Mouse (Mus musculus): ENCODE measurements around the gene Cbx5. TPM values are rescaled to one million over a fixed set of nuclear protein-coding genes. Genes with fewer than 3 reads are reported as not detected.
A peak's percentile ranks its signal among the peaks of the same experiment; 100 is the strongest.

The Cbx5 gene
- polyA plus RNA-seq, 1 experiment from 2014 or later = 26.8 TPM

DNA sequence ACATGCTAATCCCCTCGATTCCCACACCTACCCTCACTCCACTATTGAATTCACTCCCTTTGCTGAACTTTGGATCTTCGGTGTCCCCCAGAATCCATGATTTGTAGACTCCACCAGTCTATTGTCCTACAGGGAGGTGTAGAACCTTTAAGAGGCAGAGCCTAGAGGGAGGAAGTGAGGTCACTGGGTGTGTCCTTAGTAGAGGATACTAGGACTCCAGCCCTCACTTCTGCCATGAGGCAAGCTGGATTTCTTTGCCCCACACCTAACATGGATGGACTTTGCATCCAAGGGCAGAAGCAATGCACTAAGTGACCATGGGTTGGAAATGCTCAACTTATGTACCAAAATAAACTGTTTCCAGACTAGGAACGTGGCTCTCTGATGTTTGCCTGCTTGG lies 87.2 kb downstream of the Cbx5 start:
- WGBS = 77% methylated on average over 3 of the region's 3 CpGs
- no peaks in the 10 kb centered on the region for H3K4me1 ChIP-seq (replicated peaks; ENCODE audit: control insufficient read depth, insufficient read depth)
- no peak for TF ChIP-seq EP300 (optimal IDR thresholded peaks at IDR 0.05)
- no peak for TF ChIP-seq CTCF (IDR thresholded peaks at IDR 0.05; ENCODE audit: low read depth)
- no peaks in the 10 kb centered on the region for H3K9me3 ChIP-seq (ENCODE audit: control insufficient read depth, low read length)
- no peak overlapping the region for H3K9ac ChIP-seq (ENCODE audit: low read length)
- no peaks in the 10 kb centered on the region for H3K27me3 ChIP-seq (ENCODE audit: control insufficient read depth, insufficient read depth, low read length)
- H3K4me3 ChIP-seq (ENCODE audit: low read depth, low read length) = no peak overlapping the region
- no peaks in the 10 kb centered on the region for H3K36me3 ChIP-seq (ENCODE audit: control insufficient read depth, insufficient read depth, low read length)
- H3K27ac ChIP-seq (replicated peaks) = no peak overlapping the region
- ATAC-seq (ENCODE audit: low FRiP score, low TSS enrichment) = peak; percentile 54; the same call in 1 of the 2 replicates
- DNase-seq (ENCODE audit: low spot score) = no peak
- no peak overlapping the region for H3K4me2 ChIP-seq (replicated peaks; ENCODE audit: low read depth)

GRCm38 (mm10) chr15:103147779-103148178 lies 91.8 kb downstream of the Cbx5 start:
- no peaks in the 10 kb centered on the region for H3K9me3 ChIP-seq (ENCODE audit: control insufficient read depth, low read length)
- H3K27me3 ChIP-seq (ENCODE audit: control insufficient read depth, insufficient read depth, low read length) = 0 out of 2 replicates have a peak, but pooled peaks cover 2% of the 10 kb centered on the region
- no peaks in the 10 kb centered on the region for H3K4me1 ChIP-seq (replicated peaks; ENCODE audit: control insufficient read depth, insufficient read depth)
- WGBS = 56% methylated on average over 9 of the region's 9 CpGs
- no peak for DNase-seq (ENCODE audit: low spot score)
- no peak for ATAC-seq (ENCODE audit: low FRiP score, low TSS enrichment)
- H3K36me3 ChIP-seq (ENCODE audit: control insufficient read depth, insufficient read depth, low read length) = no peaks in the 10 kb centered on the region
- no peak overlapping the region for H3K4me3 ChIP-seq (ENCODE audit: low read depth, low read length)
- no peak overlapping the region for H3K4me2 ChIP-seq (replicated peaks; ENCODE audit: low read depth)
- no peak for TF ChIP-seq CTCF (IDR thresholded peaks at IDR 0.05; ENCODE audit: low read depth)
- no peak for TF ChIP-seq EP300 (optimal IDR thresholded peaks at IDR 0.05)
- H3K27ac ChIP-seq (replicated peaks) = no peak overlapping the region
- H3K9ac ChIP-seq (ENCODE audit: low read length) = no peak overlapping the region

DNA sequence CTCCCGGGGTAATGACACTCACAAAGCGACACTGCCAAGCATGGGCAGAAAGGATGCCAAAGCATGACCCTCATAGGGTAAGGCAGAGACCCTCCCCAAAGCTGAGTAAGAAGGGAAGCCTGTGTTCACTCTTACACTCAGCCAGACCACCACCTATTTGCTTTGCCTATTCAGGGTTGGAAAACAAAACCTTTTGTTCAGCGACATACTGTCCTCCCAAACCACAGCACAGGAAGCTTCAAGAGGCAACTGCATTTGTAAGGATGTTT lies 92.3 kb downstream of the Cbx5 start:
- Histone ChIP-seq H3K4me3 (ENCODE audit: low read depth, low read length) (peak overlapping the region; percentile 46; the same call in 1 of the 2 replicates), H3K4me1 (replicated peaks; ENCODE audit: control insufficient read depth, insufficient read depth) (no peaks in the 10 kb centered on the region), H3K9ac (ENCODE audit: low read length) (no peak overlapping the region), H3K27me3 (ENCODE audit: control insufficient read depth, insufficient read depth, low read length) (0 out of 2 replicates have a peak, but pooled peaks cover 2% of the 10 kb centered on the region), H3K36me3 (ENCODE audit: control insufficient read depth, insufficient read depth, low read length) (no peaks in the 10 kb centered on the region), H3K9me3 (ENCODE audit: control insufficient read depth, low read length) (no peaks in the 10 kb centered on the region), H3K27ac (replicated peaks) (no peak overlapping the region), H3K4me2 (replicated peaks; ENCODE audit: low read depth) (peak overlapping the region; percentile 82)
- WGBS = 46% methylated on average over 3 of the region's 3 CpGs
- ATAC-seq (ENCODE audit: low FRiP score, low TSS enrichment) (no peak), DNase-seq (ENCODE audit: low spot score) (no peak)
- TF ChIP-seq CTCF (IDR thresholded peaks at IDR 0.05; ENCODE audit: low read depth) (no peak), EP300 (optimal IDR thresholded peaks at IDR 0.05) (no peak)

- Histone ChIP-seq H3K9ac (ENCODE audit: low read length) (peak overlapping the region; percentile 51; the same call in 1 of the 2 replicates), H3K27ac (replicated peaks) (no peak overlapping the region), H3K4me3 (ENCODE audit: low read depth, low read length) (peak overlapping the region; percentile 46), H3K9me3 (ENCODE audit: control insufficient read depth, low read length) (no peaks in the 10 kb centered on the region), H3K36me3 (ENCODE audit: control insufficient read depth, insufficient read depth, low read length) (no peaks in the 10 kb centered on the region), H3K4me2 (replicated peaks; ENCODE audit: low read depth) (peak overlapping the region; percentile 82), H3K27me3 (ENCODE audit: control insufficient read depth, insufficient read depth, low read length) (0 out of 2 replicates have a peak, but pooled peaks cover 2% of the 10 kb centered on the region), H3K4me1 (replicated peaks; ENCODE audit: control insufficient read depth, insufficient read depth) (no peaks in the 10 kb centered on the region)
- ATAC-seq (ENCODE audit: low FRiP score, low TSS enrichment) (no peak), DNase-seq (ENCODE audit: low spot score) (peak; percentile 42)
- TF ChIP-seq EP300 (optimal IDR thresholded peaks at IDR 0.05) (no peak), CTCF (IDR thresholded peaks at IDR 0.05; ENCODE audit: low read depth) (no peak)
- 2% methylated on average over 51 of the region's 57 CpGs for WGBS
Measured at GRCm38 (mm10) chr15:103146627-103147421, 92.8 kb downstream of the Cbx5 start.

DNA sequence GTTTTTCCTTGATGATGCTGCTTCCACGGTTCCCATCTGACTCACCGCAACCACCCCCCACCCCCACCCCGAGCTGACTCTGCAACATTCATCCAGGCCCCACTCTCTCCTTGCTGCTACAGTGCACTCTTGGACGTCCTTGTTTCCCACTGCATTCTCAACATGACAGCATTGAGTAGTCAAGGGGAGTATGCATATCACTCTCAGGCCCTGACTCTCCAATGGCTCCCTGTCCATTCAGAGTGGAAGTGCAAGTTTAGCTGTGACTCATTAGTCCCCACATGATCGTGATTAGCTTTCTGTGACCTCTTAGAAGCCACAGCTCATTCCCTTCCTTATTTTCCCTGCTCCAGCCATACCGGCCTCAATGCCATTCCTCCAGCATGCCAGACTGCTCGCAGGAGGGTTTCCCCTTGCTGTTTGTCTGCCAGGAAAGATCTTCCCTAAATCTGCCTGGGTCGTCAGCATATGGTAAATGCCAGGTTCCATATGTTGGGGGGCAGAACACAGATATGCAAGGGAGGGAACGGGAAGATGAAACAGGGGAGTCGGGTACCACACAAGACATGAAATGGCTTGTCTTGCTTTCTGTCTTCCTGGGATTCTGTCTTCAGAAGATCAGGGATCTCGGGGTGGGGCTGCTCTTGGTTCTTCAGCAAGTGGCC lies 93.8 kb downstream of the Cbx5 start:
- WGBS = 77% methylated on average over 11 of the region's 11 CpGs
- H3K4me3 ChIP-seq (ENCODE audit: low read depth, low read length) = no peak overlapping the region
- no peak overlapping the region for H3K4me2 ChIP-seq (replicated peaks; ENCODE audit: low read depth)
- no peaks in the 10 kb centered on the region for H3K4me1 ChIP-seq (replicated peaks; ENCODE audit: control insufficient read depth, insufficient read depth)
- TF ChIP-seq EP300 (optimal IDR thresholded peaks at IDR 0.05) (no peak), CTCF (IDR thresholded peaks at IDR 0.05; ENCODE audit: low read depth) (no peak)
- no peak; the same call in 1 of the 2 replicates for ATAC-seq (ENCODE audit: low FRiP score, low TSS enrichment)
- 0 out of 2 replicates have a peak, but pooled peaks cover 2% of the 10 kb centered on the region for H3K27me3 ChIP-seq (ENCODE audit: control insufficient read depth, insufficient read depth, low read length)
- no peaks in the 10 kb centered on the region for H3K36me3 ChIP-seq (ENCODE audit: control insufficient read depth, insufficient read depth, low read length)
- no peaks in the 10 kb centered on the region for H3K9me3 ChIP-seq (ENCODE audit: control insufficient read depth, low read length)
- H3K27ac ChIP-seq (replicated peaks) = no peak overlapping the region
- DNase-seq (ENCODE audit: low spot score) = no peak
- no peak overlapping the region for H3K9ac ChIP-seq (ENCODE audit: low read length)

GRCm38 (mm10) chr15:103144176-103144575 lies 95.4 kb downstream of the Cbx5 start:
- TF ChIP-seq EP300 (optimal IDR thresholded peaks at IDR 0.05) (no peak), CTCF (IDR thresholded peaks at IDR 0.05; ENCODE audit: low read depth) (no peak)
- Histone ChIP-seq H3K4me1 (replicated peaks; ENCODE audit: control insufficient read depth, insufficient read depth) (no peaks in the 10 kb centered on the region), H3K4me3 (ENCODE audit: low read depth, low read length) (no peak overlapping the region), H3K9me3 (ENCODE audit: control insufficient read depth, low read length) (no peaks in the 10 kb centered on the region), H3K27ac (replicated peaks) (no peak overlapping the region), H3K9ac (ENCODE audit: low read length) (no peak overlapping the region), H3K27me3 (ENCODE audit: control insufficient read depth, insufficient read depth, low read length) (0 out of 2 replicates have a peak, but pooled peaks cover 2% of the 10 kb centered on the region), H3K36me3 (ENCODE audit: control insufficient read depth, insufficient read depth, low read length) (no peaks in the 10 kb centered on the region), H3K4me2 (replicated peaks; ENCODE audit: low read depth) (no peak overlapping the region)
- 41% methylated on average over 3 of the region's 3 CpGs for WGBS
- ATAC-seq (ENCODE audit: low FRiP score, low TSS enrichment) = peak; percentile 69
- no peak for DNase-seq (ENCODE audit: low spot score)

MicroRNA genes within 50 kb of the gene (microRNA counts, 519-probe panel; counts per million panel counts)
- microRNA mmu-miR-148b = 5,211 counts per million, percentile 57 among the panel's probes with 10 or more counts

Small RNAs within 50 kb of the gene (microRNA-seq; reads per million reads assigned to microRNA genes)
- gene Mir148b = 363 reads per million, percentile 62 among the genes with 10 or more reads in this experiment

Other genes starting within 250 kb of the Cbx5 start
- gene Hoxc8, start 249.2 kb downstream of the Cbx5 start, polyA plus RNA-seq (2015; fragmentation: Nextera tagmentation; extraction: Ambion mirVana) = 7.1 and 7.3 TPM in 2 replicates
- gene Hoxc6, start 241.6 kb downstream of the Cbx5 start, polyA plus RNA-seq (2015; fragmentation: Nextera tagmentation; extraction: Ambion mirVana) = 3.3 and 4.9 TPM in 2 replicates
- 9.6 and 10.4 TPM in 2 replicates for gene Hoxc4, start 220.9 kb downstream of the Cbx5 start, polyA plus RNA-seq (2015; fragmentation: Nextera tagmentation; extraction: Ambion mirVana)
- 10.6 and 11.2 TPM in 2 replicates for gene Smug1, start 72.7 kb downstream of the Cbx5 start, polyA plus RNA-seq (2015; fragmentation: Nextera tagmentation; extraction: Ambion mirVana)
- gene Hnrnpa1, start 616 bp upstream of the Cbx5 start, polyA plus RNA-seq (2015; fragmentation: Nextera tagmentation; extraction: Ambion mirVana) = 236 and 251 TPM in 2 replicates
- 0.50 and 0.70 TPM in 2 replicates for gene Nfe2, start 18.6 kb upstream of the Cbx5 start, polyA plus RNA-seq (2015; fragmentation: Nextera tagmentation; extraction: Ambion mirVana)
- gene Copz1, start 32.9 kb upstream of the Cbx5 start, polyA plus RNA-seq (2015; fragmentation: Nextera tagmentation; extraction: Ambion mirVana) = 159 and 168 TPM in 2 replicates
- gene Gpr84, start 70.8 kb upstream of the Cbx5 start, polyA plus RNA-seq (2015; fragmentation: Nextera tagmentation; extraction: Ambion mirVana) = 0.30 and 0.46 TPM in 2 replicates
- gene Zfp385a, start 100.3 kb upstream of the Cbx5 start, polyA plus RNA-seq (2015; fragmentation: Nextera tagmentation; extraction: Ambion mirVana) = 6.0 and 7.4 TPM in 2 replicates
- gene Itga5, start 126.9 kb upstream of the Cbx5 start, polyA plus RNA-seq (2015; fragmentation: Nextera tagmentation; extraction: Ambion mirVana) = 28.7 and 36.2 TPM in 2 replicates
- not detected in 2 replicates for gene Gtsf1, start 190.7 kb upstream of the Cbx5 start, polyA plus RNA-seq (2015; fragmentation: Nextera tagmentation; extraction: Ambion mirVana)
- not detected in 2 replicates for gene Gtsf2, start 208.7 kb upstream of the Cbx5 start, polyA plus RNA-seq (2015; fragmentation: Nextera tagmentation; extraction: Ambion mirVana)
- 1.5 and 1.6 TPM in 2 replicates for gene Nckap1l, start 214.0 kb upstream of the Cbx5 start, polyA plus RNA-seq (2015; fragmentation: Nextera tagmentation; extraction: Ambion mirVana)

All from stomach, postnatal 0 days (tissue).